In the genomic region with DNA sequence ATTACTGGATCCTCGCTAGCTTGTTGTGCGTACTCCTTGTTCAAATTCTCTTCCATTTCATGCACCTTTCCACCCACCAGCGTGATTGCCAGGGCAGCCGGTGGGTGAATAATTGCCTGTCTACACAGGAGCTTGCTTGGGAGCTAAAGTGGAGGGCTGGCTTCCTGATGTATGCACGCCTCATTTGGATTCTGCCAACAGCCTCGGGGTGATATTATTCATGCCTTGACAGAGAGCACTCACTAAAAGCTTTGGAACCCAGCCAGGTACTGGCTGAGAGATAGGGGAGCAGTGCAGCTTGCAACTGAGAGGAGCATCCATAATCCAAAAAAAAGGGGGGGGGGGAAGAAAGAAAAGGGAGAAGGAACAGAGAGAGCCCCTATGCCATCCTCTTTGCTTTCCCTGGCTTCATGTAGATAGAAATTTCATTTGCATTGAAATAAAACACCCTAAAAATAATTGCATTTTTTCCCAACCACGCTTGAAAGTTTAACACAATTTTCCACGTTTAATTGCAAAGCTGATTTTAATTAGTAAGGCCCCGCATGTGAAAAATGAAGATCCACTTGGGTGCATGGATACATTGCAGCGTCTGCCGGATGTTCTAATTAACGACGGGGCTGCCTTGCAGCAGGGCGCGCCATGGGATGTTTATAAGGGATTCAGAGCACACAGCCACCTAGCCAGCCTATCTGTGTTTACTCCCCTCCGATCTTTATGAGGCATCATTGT, we compare ENCODE assay signal across 8 mouse cellular contexts.
A peak's percentile ranks its signal among the peaks of the same experiment; 100 is the strongest.
DNase-seq lines count a peak whose midpoint lies in the region; ATAC-seq and TF ChIP-seq lines count a peak whose summit lies in the region.

No protein-coding gene starts in this region.

- H3K9ac ChIP-seq in kidney, embryonic 16.5 days (replicated peaks; ENCODE audit: low read length) = no peak overlapping the region
- H3K9ac ChIP-seq in heart, postnatal 0 days (replicated peaks; ENCODE audit: low read depth, low read length) = no peak overlapping the region
- H3K9ac ChIP-seq in lung, postnatal 0 days (replicated peaks; ENCODE audit: low read depth) = no peak overlapping the region

- H3K4me2 ChIP-seq in kidney, embryonic 16.5 days (replicated peaks; ENCODE audit: low read depth, low read length) = no peak overlapping the region; the same call in 1 of the 2 replicates
- 0 out of 2 replicates have a peak overlapping the region, but pooled peaks have one; percentile 14 for H3K4me2 ChIP-seq in heart, postnatal 0 days (ENCODE audit: low read depth, low read length)
- H3K4me2 ChIP-seq in lung, postnatal 0 days (replicated peaks; ENCODE audit: low read depth, low read length) = no peak overlapping the region

- no peak overlapping the region for H3K4me3 ChIP-seq in kidney, embryonic 16.5 days (ENCODE audit: low read length)
- H3K4me3 ChIP-seq in heart, postnatal 0 days (ENCODE audit: low read depth, low read length) = no peak overlapping the region
- no peak overlapping the region for H3K4me3 ChIP-seq in lung, postnatal 0 days (ENCODE audit: low read depth, low read length)

- H3K9me3 ChIP-seq in kidney, embryonic 16.5 days (ENCODE audit: low read length) = no peaks in the 10 kb centered on the region
- no peaks in the 10 kb centered on the region for H3K9me3 ChIP-seq in heart, postnatal 0 days (replicated peaks; ENCODE audit: control insufficient read depth, low read length)
- H3K9me3 ChIP-seq in lung, postnatal 0 days (ENCODE audit: low read length) = no peaks in the 10 kb centered on the region

- H3K4me1 ChIP-seq in kidney, embryonic 16.5 days (ENCODE audit: insufficient read depth, low read length) = no peaks in the 10 kb centered on the region
- 0 out of 2 replicates have a peak, but pooled peaks cover 3% of the 10 kb centered on the region for H3K4me1 ChIP-seq in heart, postnatal 0 days (ENCODE audit: control insufficient read depth, insufficient read depth)
- H3K4me1 ChIP-seq in lung, postnatal 0 days (ENCODE audit: insufficient read depth, low read depth, low read length) = no peaks in the 10 kb centered on the region

- H3K36me3 ChIP-seq in kidney, embryonic 16.5 days (ENCODE audit: insufficient read depth, low read length) = no peaks in the 10 kb centered on the region
- H3K36me3 ChIP-seq in heart, postnatal 0 days (replicated peaks; ENCODE audit: control insufficient read depth, insufficient read depth, low read length) = no peaks in the 10 kb centered on the region
- H3K36me3 ChIP-seq in lung, postnatal 0 days (ENCODE audit: insufficient read depth, low read length) = no peaks in the 10 kb centered on the region

- no peak for ATAC-seq in kidney, embryonic 16.5 days (ENCODE audit: low FRiP score, low TSS enrichment)
- peak; percentile 71 for ATAC-seq in heart, postnatal 0 days (ENCODE audit: insufficient read depth, low read depth)
- ATAC-seq in lung, postnatal 0 days = no peak
- no peak for ATAC-seq in megakaryocyte, adult 5-6 weeks (ENCODE audit: poor library complexity, severe bottlenecking)

- no peaks in the 10 kb centered on the region for H3K27me3 ChIP-seq in kidney, embryonic 16.5 days (ENCODE audit: insufficient read depth, low read length)
- H3K27me3 ChIP-seq in heart, postnatal 0 days (ENCODE audit: control insufficient read depth, insufficient read depth, low read length) = no peaks in the 10 kb centered on the region
- no peaks in the 10 kb centered on the region for H3K27me3 ChIP-seq in lung, postnatal 0 days (replicated peaks; ENCODE audit: insufficient read depth, low read length)

- peak; percentile 8 for DNase-seq in kidney, postnatal 10 days
- DNase-seq in cerebellum, postnatal 14 days = peak; percentile 82 to 88
- DNase-seq in heart, postnatal 0 days (ENCODE audit: low spot score) = peak; percentile 60
- DNase-seq in left cerebral cortex, adult 9 months (ENCODE audit: low spot score in 2 of 2) = peak; percentile 80 to 84
- peak; percentile 58 for DNase-seq in retina, postnatal 7 days (ENCODE audit: low read depth, low spot score)
- no peak for DNase-seq in lung, postnatal 0 days (ENCODE audit: low spot score)

- 24% methylated on average over 16 of the region's 16 CpGs for WGBS in kidney, embryonic 16.5 days
- 53% methylated on average over 16 of the region's 16 CpGs for WGBS in heart, postnatal 0 days
- 36% methylated on average over 16 of the region's 16 CpGs for WGBS in lung, postnatal 0 days

- no peak overlapping the region for H3K27ac ChIP-seq in kidney, embryonic 16.5 days (ENCODE audit: low read length)
- no peak overlapping the region for H3K27ac ChIP-seq in heart, postnatal 0 days (ENCODE audit: low read depth)
- H3K27ac ChIP-seq in lung, postnatal 0 days (ENCODE audit: low read length) = no peak overlapping the region

- TF ChIP-seq EP300 in heart, postnatal 0 days (IDR thresholded peaks at IDR 0.05; ENCODE audit: low read depth) = no peak
- TF ChIP-seq EP300 in lung, postnatal 0 days (IDR thresholded peaks at IDR 0.05) = no peak

- no peak for TF ChIP-seq CTCF in heart, postnatal 0 days (IDR thresholded peaks at IDR 0.05; ENCODE audit: low read depth)
- no peak for TF ChIP-seq CTCF in lung, postnatal 0 days (IDR thresholded peaks at IDR 0.05)
